Mouse (Mus musculus) hindbrain, embryonic 16.5 days (tissue): ENCODE measurements around the gene Nrip3. TPM values are rescaled to one million over a fixed set of nuclear protein-coding genes. Genes with fewer than 3 reads are reported as not detected.
A peak's percentile ranks its signal among the peaks of the same experiment; 100 is the strongest.

Experiments used
- ATAC-seq: fragments of 200-750 bp; cut with Nextera tagmentation; 2 replicates; pipeline ENCODE4 v1.8.0; 2017; ENCODE audit warnings: moderate TSS enrichment, moderate library complexity
- H3K27ac ChIP-seq: fragments of 300-500 bp; sonication (generic); 2 replicates; pipeline ENCODE4 v1.5.1; 2014; ENCODE audit warnings: low read depth, mild to moderate bottlenecking, control low read depth, low read length, moderate library complexity
- H3K27me3 ChIP-seq: fragments of 300-500 bp; sonication (generic); replicated peaks from 2 replicates; pipeline ENCODE4 v1.6.1; 2014; ENCODE audit warnings: low read length; ENCODE audit not compliant: control insufficient read depth, insufficient read depth
- H3K36me3 ChIP-seq: fragments of 300-500 bp; sonication (generic); 2 replicates; pipeline ENCODE4 v1.6.1; 2014; ENCODE audit warnings: mild to moderate bottlenecking, low read length, moderate library complexity, mixed read lengths; ENCODE audit not compliant: control insufficient read depth, insufficient read depth
- H3K4me1 ChIP-seq: fragments of 300-500 bp; sonication (generic); 2 replicates; pipeline ENCODE4 v1.6.1; 2014; ENCODE audit warnings: low read depth, low read length; ENCODE audit not compliant: control insufficient read depth, insufficient read depth
- H3K4me2 ChIP-seq: fragments of 300-500 bp; sonication (generic); 2 replicates; pipeline ENCODE4 v1.6.1; 2014; ENCODE audit warnings: mild to moderate bottlenecking, low read length, control low read depth, moderate library complexity
- H3K4me3 ChIP-seq: fragments of 300-500 bp; sonication (generic); 2 replicates; pipeline ENCODE4 v1.5.1; 2014; ENCODE audit warnings: mild to moderate bottlenecking, low read length, control low read depth, moderate library complexity
- H3K9ac ChIP-seq: fragments of 300-500 bp; sonication (generic); 2 replicates; pipeline ENCODE4 v1.6.1; 2014; ENCODE audit warnings: low read depth, mild to moderate bottlenecking, control low read depth, low read length, moderate library complexity
- H3K9me3 ChIP-seq: fragments of 300-500 bp; sonication (generic); 2 replicates; pipeline ENCODE4 v1.6.1; 2014; ENCODE audit warnings: mild to moderate bottlenecking, low read length, moderate library complexity; ENCODE audit not compliant: control insufficient read depth
- WGBS: fragments of 180-500 bp; shearing (Covaris S2); extraction: QIAGEN DNeasy Blood & Tissue Kit; methylation state at CpG from one replicate; pipeline ENCODE4 v1.1.7; 2014; 5-methylcytosine and 5-hydroxymethylcytosine counted together
- polyA plus RNA-seq: library from polyadenylated mRNA; unstranded; fragments of >200 nt; fragmentation: Nextera tagmentation; extraction: Ambion mirVana; gene quantifications from 2 replicates; pipeline ENCODE4 v1.2.1, GENCODE M21; 2015

Gene Nrip3
- polyA plus RNA-seq, 1 experiment from 2014 or later, result 21.6 TPM

- Histone ChIP-seq H3K4me1 (peaks cover 14% of the 10 kb centered on the region), H3K27ac (no peak overlapping the region), H3K4me3 (no peak overlapping the region), H3K27me3 (peaks cover 9% of the 10 kb centered on the region), H3K9ac (no peak overlapping the region), H3K9me3 (no peaks in the 10 kb centered on the region), H3K36me3 (no peaks in the 10 kb centered on the region), H3K4me2 (no peak overlapping the region)
- WGBS, result 38% methylated on average over 7 of the region's 7 CpGs
- peak; percentile 40; the same call in 1 of the 2 replicates for ATAC-seq
Measured at GRCm38 (mm10) chr7:109783281-109783680, 1.5 kb upstream of the Nrip3 start.

GRCm38 (mm10) chr7:109781087-109781469, 747 bp downstream of the Nrip3 start:
- Histone ChIP-seq H3K9me3 (no peaks in the 10 kb centered on the region), H3K27me3 (peaks cover 9% of the 10 kb centered on the region), H3K4me1 (peaks cover 14% of the 10 kb centered on the region), H3K4me3 (peak overlapping the region; percentile 70), H3K9ac (peak overlapping the region; percentile 77), H3K4me2 (peak overlapping the region; percentile 98), H3K27ac (no peak overlapping the region), H3K36me3 (no peaks in the 10 kb centered on the region)
- under 1% methylated on average over 19 of the region's 24 CpGs for WGBS
- ATAC-seq, result peak; percentile 65

GRCm38 (mm10) chr7:109772251-109772650, 9.6 kb downstream of the Nrip3 start:
- H3K36me3 ChIP-seq, result no peaks in the 10 kb centered on the region
- H3K4me2 ChIP-seq, result no peak overlapping the region
- H3K4me1 ChIP-seq, result no peaks in the 10 kb centered on the region
- no peak overlapping the region for H3K9ac ChIP-seq
- no peaks in the 10 kb centered on the region for H3K27me3 ChIP-seq
- no peak overlapping the region for H3K4me3 ChIP-seq
- no peaks in the 10 kb centered on the region for H3K9me3 ChIP-seq
- no peak overlapping the region for H3K27ac ChIP-seq
- no peak for ATAC-seq

- no peaks in the 10 kb centered on the region for H3K27me3 ChIP-seq
- 71% methylated on average over 2 of the region's 2 CpGs for WGBS
- no peak overlapping the region for H3K4me2 ChIP-seq
- H3K4me1 ChIP-seq, result no peaks in the 10 kb centered on the region
- no peaks in the 10 kb centered on the region for H3K36me3 ChIP-seq
- no peak overlapping the region for H3K9ac ChIP-seq
- no peak overlapping the region for H3K4me3 ChIP-seq
- no peaks in the 10 kb centered on the region for H3K9me3 ChIP-seq
- H3K27ac ChIP-seq, result no peak overlapping the region
- ATAC-seq, result no peak
Measured at GRCm38 (mm10) chr7:109768699-109769383, 13.0 kb downstream of the Nrip3 start.

- ATAC-seq, result no peak
- 87% methylated on average over 7 of the region's 7 CpGs for WGBS
- no peak overlapping the region for H3K27ac ChIP-seq
- no peaks in the 10 kb centered on the region for H3K4me1 ChIP-seq
- H3K27me3 ChIP-seq, result no peaks in the 10 kb centered on the region
- H3K4me3 ChIP-seq, result no peak overlapping the region
- H3K9ac ChIP-seq, result no peak overlapping the region
- H3K9me3 ChIP-seq, result no peaks in the 10 kb centered on the region
- H3K4me2 ChIP-seq, result no peak overlapping the region
- no peaks in the 10 kb centered on the region for H3K36me3 ChIP-seq
Measured at GRCm38 (mm10) chr7:109767575-109768350, 14.1 kb downstream of the Nrip3 start.

- Histone ChIP-seq H3K27ac (no peak overlapping the region), H3K9ac (no peak overlapping the region), H3K4me1 (no peaks in the 10 kb centered on the region), H3K27me3 (no peaks in the 10 kb centered on the region), H3K9me3 (no peaks in the 10 kb centered on the region), H3K4me3 (no peak overlapping the region), H3K36me3 (no peaks in the 10 kb centered on the region), H3K4me2 (no peak overlapping the region)
- WGBS, result 78% methylated on average over 2 of the region's 2 CpGs
- ATAC-seq, result no peak
Measured at GRCm38 (mm10) chr7:109764009-109764408, 17.8 kb downstream of the Nrip3 start.

- H3K4me3 ChIP-seq, result no peak overlapping the region
- no peaks in the 10 kb centered on the region for H3K9me3 ChIP-seq
- WGBS, result 87% methylated on average over 3 of the region's 3 CpGs
- no peaks in the 10 kb centered on the region for H3K27me3 ChIP-seq
- ATAC-seq, result no peak
- H3K27ac ChIP-seq, result no peak overlapping the region
- H3K9ac ChIP-seq, result no peak overlapping the region
- no peaks in the 10 kb centered on the region for H3K36me3 ChIP-seq
- no peak overlapping the region for H3K4me2 ChIP-seq
- peaks cover 14% of the 10 kb centered on the region for H3K4me1 ChIP-seq
Measured at GRCm38 (mm10) chr7:109756291-109756690, 25.5 kb downstream of the Nrip3 start.

- Histone ChIP-seq H3K4me2 (no peak overlapping the region), H3K27ac (no peak overlapping the region), H3K9me3 (no peaks in the 10 kb centered on the region), H3K4me1 (peaks cover 21% of the 10 kb centered on the region), H3K27me3 (no peaks in the 10 kb centered on the region), H3K36me3 (peaks cover 3% of the 10 kb centered on the region; the same call in 1 of the 2 replicates), H3K4me3 (no peak overlapping the region), H3K9ac (no peak overlapping the region)
- no peak for ATAC-seq
- 93% methylated on average over 8 of the region's 8 CpGs for WGBS
Measured at GRCm38 (mm10) chr7:109754034-109754433, 27.8 kb downstream of the Nrip3 start.
